Mouse (Mus musculus) intestine, embryonic 14.5 days (tissue): ENCODE measurements at regions not wholly inside any gene's neighbourhood (a gene's known extent, or its start where the extent isn't known, plus 50 kb on each side); places are given as distances from the start of the nearest gene placed in this dataset.

Experiments used
- ATAC-seq: fragments of 200-750 bp; cut with Nextera tagmentation; replicated peaks from 2 replicates; pipeline ENCODE4 v1.8.0; 2017; ENCODE audit warnings: low read depth, moderate number of reproducible peaks, moderate TSS enrichment, moderate library complexity; ENCODE audit not compliant: low FRiP score, low TSS enrichment
- DNase-seq: peaks from one replicate; pipeline ENCODE4 v3.0.0-alpha.2; 2018; ENCODE audit warnings: low spot score
- H3K27ac ChIP-seq: fragments of 300-500 bp; sonication (generic); 2 replicates; pipeline ENCODE4 v1.5.1; 2014; ENCODE audit warnings: low read depth, mild to moderate bottlenecking, control low read depth
- H3K27me3 ChIP-seq: fragments of 300-500 bp; sonication (generic); replicated peaks from 2 replicates; pipeline ENCODE4 v1.6.1; 2014; ENCODE audit warnings: low read length, control low read depth; ENCODE audit not compliant: control insufficient read depth, insufficient read depth
- H3K36me3 ChIP-seq: fragments of 300-500 bp; sonication (generic); 2 replicates; pipeline ENCODE4 v1.6.1; 2014; ENCODE audit warnings: low read length, control low read depth; ENCODE audit not compliant: control insufficient read depth, insufficient read depth
- H3K4me1 ChIP-seq: fragments of 300-500 bp; sonication (generic); replicated peaks from 2 replicates; pipeline ENCODE4 v1.6.1; 2014; ENCODE audit warnings: low read length, control low read depth, mixed read lengths; ENCODE audit not compliant: control insufficient read depth, insufficient read depth
- H3K4me2 ChIP-seq: fragments of 300-500 bp; sonication (generic); 2 replicates; pipeline ENCODE4 v1.6.1; 2014; ENCODE audit warnings: low read length
- H3K4me3 ChIP-seq: fragments of 300-500 bp; sonication (generic); 2 replicates; pipeline ENCODE4 v1.5.1; 2014; ENCODE audit warnings: low read depth, low read length, control low read depth, mixed read lengths
- H3K9ac ChIP-seq: fragments of 300-500 bp; sonication (generic); 2 replicates; pipeline ENCODE4 v1.6.1; 2014; ENCODE audit warnings: mild to moderate bottlenecking, low read length
- H3K9me3 ChIP-seq: fragments of 300-500 bp; sonication (generic); 2 replicates; pipeline ENCODE4 v1.6.1; 2016; ENCODE audit warnings: low read length, control low read depth; ENCODE audit not compliant: control insufficient read depth
- WGBS: fragments of 180-500 bp; shearing (Covaris S2); extraction: QIAGEN DNeasy Blood & Tissue Kit; methylation state at CpG from one replicate; pipeline ENCODE4 v1.1.7; 2014; 5-methylcytosine and 5-hydroxymethylcytosine counted together

- 93% methylated on average over 16 of the region's 16 CpGs for WGBS
Observed at GRCm38 (mm10) chr13:51337931-51338330, 70.5 kb upstream of the S1pr3 start.

DNA sequence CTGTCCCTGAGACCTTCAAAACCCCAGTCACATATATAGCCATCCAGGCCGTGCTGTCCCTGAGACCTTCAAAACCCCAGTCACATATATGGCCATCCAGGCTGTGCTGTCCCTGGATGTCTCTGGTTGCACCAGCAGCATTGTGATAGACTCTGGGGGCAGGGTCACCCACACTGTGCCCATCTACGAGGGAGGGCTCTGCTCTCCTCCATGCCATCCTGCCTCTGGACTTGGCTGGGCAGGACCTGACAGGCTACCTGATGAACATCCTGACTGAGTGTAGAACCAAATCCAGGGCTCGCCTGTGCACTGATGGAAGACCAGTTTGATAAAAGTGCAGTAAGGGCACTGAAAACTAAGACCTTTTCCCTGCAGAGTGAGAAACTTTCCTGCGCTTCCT is 63.1 kb upstream of the S1pr3 start:
- H3K4me2 ChIP-seq: no peak overlapping the region
- WGBS: 82% methylated on average over 4 of the region's 4 CpGs
- ATAC-seq (no peak), DNase-seq (no peak)
- no peak overlapping the region for H3K4me3 ChIP-seq
- H3K27ac ChIP-seq: 0 out of 2 replicates have a peak overlapping the region, but pooled peaks have one; percentile 16
- H3K4me1 ChIP-seq: peaks cover 6% of the 10 kb centered on the region; the same call in 1 of the 2 replicates
- H3K36me3 ChIP-seq: no peaks in the 10 kb centered on the region
- no peaks in the 10 kb centered on the region for H3K27me3 ChIP-seq
- H3K9ac ChIP-seq: no peak overlapping the region
- H3K9me3 ChIP-seq: no peaks in the 10 kb centered on the region

More at GRCm38 (mm10) chr13:51337931-51338330, 70.5 kb upstream of the S1pr3 start:
- Histone ChIP-seq H3K4me3 (no peak overlapping the region), H3K9me3 (no peaks in the 10 kb centered on the region), H3K9ac (no peak overlapping the region), H3K27me3 (no peaks in the 10 kb centered on the region), H3K4me1 (no peaks in the 10 kb centered on the region), H3K4me2 (no peak overlapping the region), H3K27ac (no peak overlapping the region), H3K36me3 (no peaks in the 10 kb centered on the region)
- no peak for ATAC-seq
- DNase-seq: no peak

GRCm38 (mm10) chr13:51345839-51346550 is 62.4 kb upstream of the S1pr3 start:
- no peaks in the 10 kb centered on the region for H3K27me3 ChIP-seq
- no peak overlapping the region for H3K9ac ChIP-seq
- H3K27ac ChIP-seq: 0 out of 2 replicates have a peak overlapping the region, but pooled peaks have one; percentile 16
- no peak overlapping the region for H3K4me2 ChIP-seq
- no peak for DNase-seq
- H3K4me1 ChIP-seq: peaks cover 6% of the 10 kb centered on the region; the same call in 1 of the 2 replicates
- H3K36me3 ChIP-seq: no peaks in the 10 kb centered on the region
- ATAC-seq: no peak
- no peak overlapping the region for H3K4me3 ChIP-seq
- WGBS: 39% methylated on average over 8 of the region's 8 CpGs
- no peaks in the 10 kb centered on the region for H3K9me3 ChIP-seq

DNA sequence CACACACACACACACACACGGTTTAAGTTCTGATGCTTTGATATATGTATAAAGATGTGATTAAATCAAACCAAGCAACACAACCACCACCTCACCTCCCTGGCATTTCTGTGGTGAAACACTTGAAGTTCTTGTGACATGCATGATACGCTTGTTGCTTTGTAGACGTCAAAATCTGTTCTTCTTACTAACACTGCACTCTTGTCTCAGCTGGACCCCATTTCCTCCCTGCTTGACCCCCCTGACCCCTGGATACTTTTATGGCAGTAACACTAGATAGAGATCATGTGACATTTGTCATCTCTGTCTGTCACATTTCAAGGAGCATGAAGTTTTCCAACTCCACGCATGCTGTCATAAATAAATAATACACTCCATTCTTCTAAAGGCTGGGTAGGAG is 59.7 kb upstream of the S1pr3 start:
- DNase-seq (no peak), ATAC-seq (no peak)
- Histone ChIP-seq H3K27me3 (no peaks in the 10 kb centered on the region), H3K4me3 (no peak overlapping the region), H3K27ac (no peak overlapping the region), H3K4me1 (peaks cover 6% of the 10 kb centered on the region; the same call in 1 of the 2 replicates), H3K9ac (no peak overlapping the region), H3K36me3 (no peaks in the 10 kb centered on the region), H3K4me2 (no peak overlapping the region), H3K9me3 (no peaks in the 10 kb centered on the region)
- WGBS: 59% methylated on average over 4 of the region's 4 CpGs

DNA sequence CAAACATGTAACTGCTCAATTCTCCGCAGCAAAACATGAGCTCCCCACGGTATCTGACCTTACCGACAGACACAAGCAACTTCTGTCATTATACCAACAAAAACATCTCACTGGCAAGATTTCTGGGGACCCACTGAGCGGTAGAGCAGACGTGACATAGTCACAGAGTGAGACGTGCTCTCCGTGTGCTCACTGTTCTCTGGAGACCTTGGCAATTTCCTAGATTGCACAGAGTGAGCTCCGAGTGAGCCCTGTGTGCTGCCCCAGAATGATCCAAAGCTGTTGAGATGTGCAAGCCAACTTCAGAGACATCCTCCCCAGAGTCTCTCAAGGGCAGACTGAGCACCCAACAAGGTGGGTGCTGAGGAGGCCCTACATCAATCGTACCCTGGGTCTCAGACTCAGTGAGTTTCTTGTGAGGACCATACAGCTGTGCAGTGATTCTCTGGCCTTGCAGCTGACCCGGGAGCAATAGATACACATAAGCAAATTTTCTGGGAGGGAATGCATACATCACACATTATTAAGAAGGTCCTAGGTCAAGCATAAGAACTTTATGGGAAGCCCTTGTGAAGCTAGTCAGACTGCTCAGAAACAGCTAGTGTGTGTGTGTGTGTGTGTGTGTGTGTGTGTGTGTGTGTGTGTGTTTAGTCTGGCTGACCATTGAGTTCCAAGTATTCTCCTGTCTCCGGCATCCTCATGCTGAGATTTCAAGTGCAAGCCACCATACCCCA is 58.5 kb upstream of the S1pr3 start:
- DNase-seq: no peak
- Histone ChIP-seq H3K4me3 (no peak overlapping the region), H3K9me3 (no peaks in the 10 kb centered on the region), H3K27ac (no peak overlapping the region), H3K4me2 (no peak overlapping the region), H3K36me3 (no peaks in the 10 kb centered on the region), H3K27me3 (no peaks in the 10 kb centered on the region), H3K4me1 (peaks cover 6% of the 10 kb centered on the region; the same call in 1 of the 2 replicates), H3K9ac (no peak overlapping the region)
- no peak for ATAC-seq
- 84% methylated on average over 11 of the region's 11 CpGs for WGBS

DNA sequence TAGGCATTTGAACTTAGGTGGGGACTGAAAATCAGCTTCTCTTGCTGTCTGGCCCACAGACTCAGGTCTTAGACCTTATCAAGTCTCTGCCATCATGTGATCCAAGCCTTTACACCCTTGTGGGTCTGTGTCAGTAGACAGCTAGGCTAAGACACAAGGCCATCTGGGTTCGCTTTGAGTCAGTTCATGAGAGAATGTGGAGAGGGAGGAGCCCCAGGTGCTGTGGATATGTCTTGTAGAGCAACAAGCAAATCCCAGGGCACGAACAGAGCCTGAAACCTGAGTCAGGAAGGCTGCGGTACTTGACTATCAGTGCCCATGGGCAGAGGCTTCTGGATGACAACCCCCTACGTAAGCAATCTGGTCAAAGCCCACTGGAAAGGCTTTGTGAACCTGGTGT is 55.6 kb upstream of the S1pr3 start:
- no peaks in the 10 kb centered on the region; the same call in 1 of the 2 replicates for H3K4me1 ChIP-seq
- WGBS: 82% methylated on average over 4 of the region's 4 CpGs
- DNase-seq: no peak
- no peak overlapping the region for H3K4me3 ChIP-seq
- no peak overlapping the region for H3K4me2 ChIP-seq
- ATAC-seq: no peak
- no peaks in the 10 kb centered on the region for H3K9me3 ChIP-seq
- H3K9ac ChIP-seq: no peak overlapping the region
- no peak overlapping the region for H3K27ac ChIP-seq
- H3K27me3 ChIP-seq: no peaks in the 10 kb centered on the region
- H3K36me3 ChIP-seq: no peaks in the 10 kb centered on the region

GRCm38 (mm10) chr13:51355507-51355906 is 52.9 kb upstream of the S1pr3 start:
- Histone ChIP-seq H3K27ac (no peak overlapping the region), H3K9me3 (no peaks in the 10 kb centered on the region), H3K27me3 (no peaks in the 10 kb centered on the region), H3K4me3 (no peak overlapping the region), H3K4me2 (no peak overlapping the region), H3K9ac (no peak overlapping the region), H3K36me3 (no peaks in the 10 kb centered on the region), H3K4me1 (no peaks in the 10 kb centered on the region; the same call in 1 of the 2 replicates)
- ATAC-seq: no peak
- 82% methylated on average over 2 of the region's 2 CpGs for WGBS
- DNase-seq: no peak
